Mouse (Mus musculus) T-cell, adult 2 months (primary cell): ENCODE measurements around the gene Pdss2.

Experiments used
- DNase-seq: peaks from one replicate; pipeline ENCODE4 v3.0.0; 2022; ENCODE audit warnings: low spot score

Pdss2 gene

DNA sequence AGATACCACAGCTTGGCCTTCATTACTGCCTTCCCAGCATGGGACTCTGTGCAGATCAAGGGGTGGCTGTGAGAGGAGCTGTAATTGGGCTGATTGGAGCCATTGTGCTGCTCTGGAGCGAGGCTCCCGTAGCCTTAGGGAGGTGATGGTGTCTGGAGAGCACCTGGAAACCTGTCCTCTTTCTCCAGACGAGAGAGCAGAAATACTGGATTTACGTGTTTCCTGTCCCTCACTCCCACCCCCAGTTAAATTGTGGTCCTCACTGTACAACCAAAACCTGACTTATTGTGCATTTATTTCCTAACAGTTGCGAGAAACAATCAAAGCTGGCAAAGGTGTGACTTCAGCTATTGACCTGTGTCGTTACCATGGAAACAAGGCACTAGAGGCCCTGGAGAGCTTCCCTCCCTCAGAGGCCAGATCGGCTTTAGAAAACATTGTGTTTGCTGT lies 218.2 kb downstream of the Pdss2 start:
- DNase-seq: no peak

GRCm38 (mm10) chr10:43440050-43440449 lies 218.8 kb downstream of the Pdss2 start:
- DNase-seq: no peak

- no peak for DNase-seq
Measured at GRCm38 (mm10) chr10:43440981-43441740, 219.9 kb downstream of the Pdss2 start.

GRCm38 (mm10) chr10:43448656-43449055 lies 227.4 kb downstream of the Pdss2 start:
- no peak for DNase-seq

- peak; percentile 51 for DNase-seq
Measured at GRCm38 (mm10) chr10:43451848-43452662, 230.8 kb downstream of the Pdss2 start.

DNA sequence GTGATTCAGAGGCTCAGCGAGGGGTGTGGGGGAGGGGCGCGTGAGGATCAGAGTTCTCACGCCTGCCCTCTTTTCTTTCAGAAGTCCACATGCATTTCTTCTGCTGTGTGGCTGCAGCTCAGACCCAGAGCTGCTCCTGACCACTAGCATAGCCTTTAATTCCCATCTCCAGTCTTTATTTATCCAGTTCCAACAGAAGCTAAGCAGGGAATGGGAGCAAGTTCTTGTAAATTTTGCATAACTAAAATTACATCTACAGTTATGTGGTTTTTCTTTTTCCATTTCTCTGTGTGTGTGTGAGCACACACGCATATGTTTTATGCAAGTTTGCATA lies 231.3 kb downstream of the Pdss2 start:
- DNase-seq: no peak

GRCm38 (mm10) chr10:43454219-43454618 lies 232.9 kb downstream of the Pdss2 start:
- no peak for DNase-seq

DNA sequence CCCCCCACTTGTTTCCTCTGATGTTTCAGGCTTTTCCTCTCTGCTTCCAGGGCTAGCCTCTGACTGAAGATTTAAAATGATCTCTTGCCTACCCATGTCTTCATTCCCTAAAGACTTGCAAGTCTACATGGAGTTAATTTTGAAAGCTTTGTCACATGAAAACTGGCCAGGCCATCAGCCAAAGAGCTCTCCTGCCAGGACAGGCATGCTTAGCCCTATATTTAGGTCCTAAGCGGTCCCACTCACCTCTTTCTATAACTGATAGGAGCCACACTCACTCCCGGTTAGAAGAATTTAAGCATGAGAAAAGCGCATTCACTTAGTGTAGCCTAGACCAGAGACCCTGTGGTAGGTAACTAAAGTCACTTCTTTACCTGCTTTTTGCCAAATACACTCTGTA lies 233.4 kb downstream of the Pdss2 start:
- DNase-seq: no peak

DNA sequence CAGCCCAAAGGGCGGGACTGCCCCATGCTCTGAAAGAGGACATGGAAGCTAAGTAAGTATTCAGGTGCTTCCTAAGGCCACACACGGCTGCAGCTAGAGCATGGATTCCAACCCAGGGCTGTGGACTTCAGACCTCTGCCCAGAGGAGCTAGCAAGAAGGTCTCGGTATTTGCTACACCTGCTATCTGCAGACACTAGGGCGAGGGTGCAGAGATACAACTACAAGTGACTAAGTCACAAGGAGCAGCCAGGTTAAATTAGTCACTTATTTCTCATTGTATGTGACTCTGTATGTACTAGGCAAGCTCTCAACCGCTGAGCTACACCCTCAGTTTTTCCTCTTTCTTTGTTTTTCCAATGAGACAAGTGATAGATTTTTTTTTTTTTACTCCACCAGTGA lies 241.5 kb downstream of the Pdss2 start:
- no peak for DNase-seq

- no peak for DNase-seq
Measured at GRCm38 (mm10) chr10:43463227-43463626, 241.9 kb downstream of the Pdss2 start.

- no peak for DNase-seq
Measured at GRCm38 (mm10) chr10:43466223-43466622, 244.9 kb downstream of the Pdss2 start.

DNA sequence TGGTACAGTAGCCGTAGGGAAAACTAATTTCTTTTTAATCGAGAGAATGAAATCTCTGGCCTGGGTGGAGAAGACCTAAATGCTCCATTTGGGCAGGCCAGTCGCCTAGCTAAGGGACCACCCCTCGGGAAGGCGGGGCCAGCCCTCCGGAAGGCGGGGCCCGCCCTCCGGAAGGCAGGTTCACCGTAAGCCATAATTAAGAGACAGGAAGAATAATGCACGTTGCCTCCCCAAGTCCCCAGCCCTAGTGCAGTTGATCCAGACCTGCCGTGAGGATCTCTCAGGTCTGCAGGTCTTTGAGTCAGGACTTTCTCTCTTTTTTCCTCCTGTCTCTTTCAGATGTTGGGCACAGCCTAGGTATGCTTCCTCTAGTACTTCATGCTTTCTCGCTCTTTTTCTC lies 246.4 kb downstream of the Pdss2 start:
- DNase-seq: peak; percentile 10

GRCm38 (mm10) chr10:43468293-43468692 lies 247.0 kb downstream of the Pdss2 start:
- no peak for DNase-seq

GRCm38 (mm10) chr10:43475376-43475775 lies 254.1 kb downstream of the Pdss2 start:
- peak; percentile 37 for DNase-seq

DNA sequence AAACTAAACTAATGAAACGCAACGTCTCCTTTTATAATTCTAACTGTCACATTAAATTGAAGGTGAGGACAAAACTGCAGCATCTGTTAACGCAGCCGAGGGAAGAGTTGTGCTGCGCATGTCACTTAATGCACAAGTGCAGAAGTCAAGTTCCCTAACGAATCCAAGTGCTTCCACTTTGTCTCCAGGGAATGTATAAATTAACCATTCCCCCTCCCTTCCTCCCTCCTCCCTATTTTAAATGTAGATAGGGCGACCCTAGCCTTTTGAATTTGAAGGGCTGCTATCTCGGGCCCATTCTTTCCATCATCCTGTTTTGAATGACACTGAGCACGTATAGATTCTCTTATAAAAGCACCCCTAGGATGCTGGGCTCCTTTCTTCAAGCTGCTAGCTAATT lies 256.2 kb downstream of the Pdss2 start:
- no peak for DNase-seq

DNA sequence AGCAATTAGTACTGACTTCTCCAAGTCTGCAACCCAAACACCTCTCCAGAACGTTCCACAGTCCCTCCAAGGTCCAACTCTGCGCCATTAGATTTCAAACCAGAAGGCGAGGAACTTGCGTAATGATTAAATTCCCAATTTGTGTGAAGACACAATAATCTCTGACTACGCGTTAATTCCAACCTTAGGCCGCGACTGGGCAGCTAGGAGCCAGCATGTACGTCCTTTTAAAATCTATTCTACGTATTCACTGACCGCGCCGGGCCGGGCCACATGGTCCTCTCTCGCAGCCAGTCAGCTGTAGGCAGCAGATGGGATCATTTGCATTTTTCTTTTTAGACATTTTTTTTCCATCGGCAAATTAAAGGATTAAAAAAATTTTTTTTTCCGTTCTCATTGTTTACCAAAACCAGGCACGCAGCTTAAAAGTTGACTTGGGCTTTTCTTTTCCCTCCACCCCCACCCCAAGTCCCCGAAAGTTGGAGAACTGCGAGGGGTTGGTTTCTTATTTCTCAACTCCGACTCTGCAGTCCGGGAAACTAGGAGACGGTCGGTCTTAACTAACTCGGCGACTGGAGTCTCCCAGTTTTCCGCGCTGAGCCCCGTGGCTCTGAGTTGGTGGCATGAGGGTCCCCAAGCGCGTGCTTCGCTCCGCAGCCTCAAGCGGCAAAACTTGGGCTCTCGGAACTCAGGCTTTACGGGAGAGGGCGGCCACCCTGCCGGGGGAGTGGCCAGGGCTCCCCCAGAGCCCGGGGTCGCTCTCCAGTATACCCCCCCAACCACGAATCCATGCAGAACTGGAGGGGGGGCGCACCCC lies 256.8 kb downstream of the Pdss2 start:
- DNase-seq: no peak

- DNase-seq: peak; percentile 59
Measured at GRCm38 (mm10) chr10:43478751-43479435, 257.6 kb downstream of the Pdss2 start, which contains the start of gene Bend3. Gene Bend3 (plus strand): TSS chr10:43478831.

DNA sequence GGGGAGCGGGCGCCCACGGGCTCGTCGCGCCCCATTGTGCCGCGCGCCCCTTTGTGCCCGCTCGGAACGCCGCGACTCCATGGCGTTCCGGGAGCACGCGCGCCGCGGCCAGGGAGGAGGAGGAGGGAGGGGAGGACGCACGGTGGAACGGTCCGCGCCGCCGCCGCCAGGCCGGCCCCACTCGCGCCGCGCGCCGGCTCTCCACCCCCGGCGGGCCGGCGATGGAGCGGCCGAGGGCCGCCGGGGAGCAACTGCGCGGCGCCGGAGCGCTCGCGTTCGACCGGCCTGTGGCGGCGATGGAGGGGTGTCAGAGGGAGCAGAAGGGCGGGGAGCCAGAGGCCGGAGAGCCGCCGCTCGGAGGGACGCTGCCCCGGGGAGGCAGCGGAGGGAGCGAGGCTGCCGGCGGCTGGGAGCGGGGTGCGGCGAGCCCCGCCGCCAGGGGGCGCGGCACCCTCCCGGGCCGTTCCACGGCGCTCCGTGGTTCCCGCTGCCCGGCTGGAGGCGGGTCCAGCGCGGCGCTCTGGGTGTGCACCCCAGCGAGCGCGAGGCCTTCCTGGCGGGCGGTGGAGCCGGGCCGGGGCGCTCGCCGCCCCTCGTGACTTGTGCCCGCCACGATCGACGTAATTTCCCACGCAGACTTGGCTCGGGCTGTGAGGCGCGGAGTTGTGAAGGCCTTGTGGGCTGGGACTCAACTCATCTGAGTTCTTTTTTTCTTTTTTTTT lies 258.3 kb downstream of the Pdss2 start:
- DNase-seq: peak; percentile 89

GRCm38 (mm10) chr10:43480227-43480849 lies 259.1 kb downstream of the Pdss2 start:
- DNase-seq: no peak

DNA sequence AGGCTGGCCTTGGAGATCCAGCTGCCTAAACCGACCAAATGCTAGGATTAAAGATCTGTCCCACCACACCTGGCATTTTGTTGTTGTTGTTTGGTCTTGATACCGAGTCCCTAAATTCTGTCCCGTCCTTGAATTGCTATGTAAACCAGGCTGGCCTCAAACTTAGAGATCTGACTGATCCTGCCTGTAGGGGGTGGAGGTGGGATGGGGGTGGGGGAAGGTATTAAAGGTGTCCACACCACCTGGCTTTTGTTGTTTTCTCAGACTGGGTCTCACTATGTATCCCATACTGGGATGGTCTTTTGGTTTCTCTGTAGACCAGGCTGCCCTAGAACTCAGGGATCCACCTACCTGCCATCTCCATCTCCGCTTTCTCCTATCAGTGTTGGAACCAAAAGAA lies 259.9 kb downstream of the Pdss2 start:
- DNase-seq: no peak

DNA sequence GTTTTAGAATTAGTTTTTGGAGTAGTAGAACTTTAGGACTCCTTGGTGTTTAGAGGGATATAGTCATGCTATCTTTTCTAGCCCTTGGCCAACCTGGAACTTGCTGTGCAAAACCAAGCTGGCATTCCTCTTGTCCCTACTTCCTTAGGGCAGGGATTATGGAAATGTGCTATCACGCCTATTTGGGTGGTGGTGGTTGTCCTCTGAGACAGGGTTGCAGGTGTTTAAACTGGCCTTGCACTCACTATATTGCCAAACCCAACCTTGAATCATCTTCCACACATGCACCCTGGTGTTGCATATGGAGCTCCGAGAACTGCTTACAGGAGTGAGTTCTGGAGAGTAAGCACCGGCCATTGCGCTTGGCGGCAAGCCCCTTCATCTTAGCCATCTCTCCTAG lies 260.7 kb downstream of the Pdss2 start:
- DNase-seq: no peak
